Mouse (Mus musculus) lung, adult 2 months (tissue): Measurements from ENCODE around the gene Rfx3. TPM values are rescaled to one million over a fixed set of nuclear protein-coding genes. Genes with fewer than 3 reads are reported as not detected.

Source experiments
- DNase-seq: peaks from one replicate; pipeline ENCODE4 v3.0.0; 2022
- H3K4me1 ChIP-seq: fragments of 200-500 bp; 2 replicates; pipeline ENCODE4 v1.6.1; 2011; ENCODE audit warnings: low read length; ENCODE audit not compliant: control insufficient read depth, insufficient read depth
- H3K4me3 ChIP-seq: fragments of 200-500 bp; replicated peaks from 2 replicates; pipeline ENCODE3; 2011; ENCODE audit warnings: low read depth, mild to moderate bottlenecking, control low read depth, low read length; ENCODE audit errors: extremely low read depth
- CTCF ChIP-seq: fragments of 200-500 bp; IDR thresholded peaks from 2 replicates; pipeline ENCODE4 v1.5.1; 2011; ENCODE audit warnings: mild to moderate bottlenecking, low read length, control low read depth; ENCODE audit not compliant: insufficient read depth
- POLR2A ChIP-seq: fragments of 200-500 bp; IDR thresholded peaks from 2 replicates; pipeline ENCODE4 v1.6.1; 2011; ENCODE audit warnings: low read depth, mild to moderate bottlenecking, control low read depth, low read length, borderline replicate concordance; ENCODE audit errors: extremely low read depth
- WGBS: fragments of 180-500 bp; shearing (Covaris S2); methylation state at CpG from one replicate; pipeline ENCODE4 v1.1.7; 2018; 5-methylcytosine and 5-hydroxymethylcytosine counted together
- polyA plus RNA-seq: library from polyadenylated mRNA; depleted of rRNA; stranded (reverse); fragments of >200 nt; gene quantifications from 2 replicates; pipeline ENCODE4 v1.2.3, GENCODE M21; 2012

Rfx3 gene
- polyA plus RNA-seq, 1 experiment = 2.8 TPM

GRCm38 (mm10) chr19:28003474-28003873 is 7.5 kb downstream of the Rfx3 start:
- DNase-seq = no peak
- Histone ChIP-seq H3K4me1 (no peaks in the 10 kb centered on the region), H3K4me3 (no peak overlapping the region)
- TF ChIP-seq CTCF (no peak), POLR2A (no peak)
- 63% methylated on average over 1 of the region's 1 CpGs for whole genome bisulfite sequencing

GRCm38 (mm10) chr19:28002708-28003107 is 8.3 kb downstream of the Rfx3 start:
- DNase-seq = no peak
- no peak for TF ChIP-seq CTCF
- TF ChIP-seq POLR2A = no peak
- 55% methylated on average over 3 of the region's 3 CpGs for WGBS
- no peaks in the 10 kb centered on the region for H3K4me1 ChIP-seq
- H3K4me3 ChIP-seq = no peak overlapping the region

GRCm38 (mm10) chr19:27992800-27993199 is 18.2 kb downstream of the Rfx3 start:
- WGBS = 86% methylated on average over 7 of the region's 7 CpGs
- no peak overlapping the region for H3K4me3 ChIP-seq
- TF ChIP-seq POLR2A = no peak
- no peak for TF ChIP-seq CTCF
- no peaks in the 10 kb centered on the region for H3K4me1 ChIP-seq
- DNase-seq = no peak

DNA sequence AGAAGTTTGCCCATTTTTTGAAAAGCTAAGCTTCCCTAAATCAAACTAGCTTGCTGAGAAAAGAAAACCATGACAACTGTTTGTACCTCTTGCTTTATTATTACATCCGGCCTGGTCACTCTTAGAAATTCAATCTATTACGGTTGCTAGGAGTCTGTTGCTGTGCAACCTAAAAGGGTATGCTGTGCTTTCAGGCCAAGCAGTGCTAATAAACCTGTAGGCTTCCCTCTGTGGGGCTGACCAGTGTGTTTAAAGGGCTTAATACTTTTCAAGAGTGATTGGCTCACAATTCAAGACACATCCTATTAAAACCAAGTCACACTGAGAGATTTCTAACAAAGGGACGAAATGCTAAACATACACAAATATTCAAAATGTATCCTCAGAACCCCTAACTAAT is 22.2 kb downstream of the Rfx3 start:
- Histone ChIP-seq H3K4me3 (no peak overlapping the region), H3K4me1 (no peaks in the 10 kb centered on the region)
- 77% methylated on average over 3 of the region's 3 CpGs for WGBS
- TF ChIP-seq POLR2A (no peak), CTCF (no peak)
- DNase-seq = no peak

DNA sequence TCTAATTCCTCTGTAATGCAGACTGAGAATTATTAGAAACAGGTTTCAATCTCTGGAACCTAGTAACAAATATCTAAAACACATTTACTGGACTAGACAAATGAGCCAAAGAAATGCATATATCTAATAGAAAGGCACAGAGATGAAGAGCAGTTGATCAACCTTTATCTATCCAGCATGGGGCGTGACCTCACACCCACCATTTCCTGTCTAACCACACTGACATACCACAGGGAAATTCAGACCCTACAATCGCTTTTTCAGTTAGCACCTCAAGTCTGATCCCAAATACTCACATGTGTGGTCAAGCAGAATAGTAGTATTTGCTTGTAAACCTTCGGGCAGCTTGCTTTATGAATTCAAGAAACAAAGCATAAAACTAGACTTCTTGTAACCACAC is 43.4 kb downstream of the Rfx3 start:
- 78% methylated on average over 3 of the region's 3 CpGs for WGBS
- no peaks in the 10 kb centered on the region for H3K4me1 ChIP-seq
- no peak for DNase-seq
- H3K4me3 ChIP-seq = no peak overlapping the region
- TF ChIP-seq CTCF = no peak
- TF ChIP-seq POLR2A = no peak

DNA sequence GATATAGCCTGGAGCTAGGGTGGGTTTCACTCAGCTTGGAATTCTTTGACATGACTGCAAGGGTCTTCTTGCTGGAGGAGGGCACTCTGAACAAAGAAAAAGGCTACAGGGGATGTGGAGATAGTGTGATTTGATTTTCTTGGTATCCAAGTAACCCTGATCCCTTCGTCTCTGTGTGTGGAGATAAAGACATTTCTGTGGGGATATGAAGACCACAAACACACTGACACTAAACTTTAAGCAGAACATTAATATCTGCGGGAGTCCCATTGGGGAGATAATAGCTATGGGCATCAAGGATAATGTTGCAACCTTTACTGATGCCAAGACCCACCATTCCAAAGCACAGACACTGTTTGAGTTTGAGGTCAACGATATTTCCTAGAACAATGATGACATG is 49.7 kb downstream of the Rfx3 start:
- Histone ChIP-seq H3K4me1 (no peaks in the 10 kb centered on the region), H3K4me3 (no peak overlapping the region)
- TF ChIP-seq POLR2A (no peak), CTCF (no peak)
- DNase-seq = no peak
- 91% methylated on average over 3 of the region's 3 CpGs for WGBS

- WGBS = 54% methylated on average over 3 of the region's 3 CpGs
Observed at GRCm38 (mm10) chr19:27935453-27935852, 75.5 kb downstream of the Rfx3 start.

DNA sequence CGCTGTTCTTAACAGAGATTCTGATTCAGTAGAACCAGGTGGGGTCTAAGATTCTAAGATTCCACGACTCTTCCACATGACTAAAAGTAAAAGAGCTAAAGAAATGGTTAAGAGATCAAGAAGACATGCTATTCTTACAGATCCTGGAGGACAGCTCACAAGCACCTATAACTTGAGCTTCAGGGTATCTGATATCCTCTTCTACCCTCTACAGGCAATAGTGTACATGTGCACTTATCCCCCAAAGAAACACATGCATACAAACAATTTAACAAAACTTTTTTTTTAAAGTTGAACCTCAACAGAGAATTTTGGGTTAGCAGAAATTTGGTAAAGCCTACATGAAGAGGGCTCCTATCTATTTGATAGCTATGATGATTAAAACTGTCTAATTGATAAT is 79.8 kb downstream of the Rfx3 start:
- 97% methylated on average over 2 of the region's 2 CpGs for WGBS
- H3K4me3 ChIP-seq = no peak overlapping the region
- TF ChIP-seq CTCF (no peak), POLR2A (no peak)
- DNase-seq = no peak
- no peaks in the 10 kb centered on the region for H3K4me1 ChIP-seq

More at GRCm38 (mm10) chr19:27935453-27935852, 75.5 kb downstream of the Rfx3 start:
- TF ChIP-seq POLR2A = no peak
- no peaks in the 10 kb centered on the region for H3K4me1 ChIP-seq
- no peak overlapping the region for H3K4me3 ChIP-seq
- no peak for DNase-seq

GRCm38 (mm10) chr19:27926378-27926777 is 84.6 kb downstream of the Rfx3 start:
- Histone ChIP-seq H3K4me1 (no peaks in the 10 kb centered on the region), H3K4me3 (no peak overlapping the region)
- WGBS = 73% methylated on average over 3 of the region's 3 CpGs
- no peak for TF ChIP-seq POLR2A
- no peak for TF ChIP-seq CTCF
- no peak for DNase-seq

GRCm38 (mm10) chr19:27919040-27919439 is 91.9 kb downstream of the Rfx3 start:
- DNase-seq = no peak
- H3K4me1 ChIP-seq = no peaks in the 10 kb centered on the region
- H3K4me3 ChIP-seq = no peak overlapping the region
- WGBS = 48% methylated on average over 2 of the region's 2 CpGs
- TF ChIP-seq CTCF (no peak), POLR2A (no peak)

- Histone ChIP-seq H3K4me3 (no peak overlapping the region), H3K4me1 (no peaks in the 10 kb centered on the region)
- 65% methylated on average over 2 of the region's 2 CpGs for WGBS
- DNase-seq = no peak
- TF ChIP-seq POLR2A (no peak), CTCF (no peak)
Observed at GRCm38 (mm10) chr19:27916446-27916845, 94.5 kb downstream of the Rfx3 start.

DNA sequence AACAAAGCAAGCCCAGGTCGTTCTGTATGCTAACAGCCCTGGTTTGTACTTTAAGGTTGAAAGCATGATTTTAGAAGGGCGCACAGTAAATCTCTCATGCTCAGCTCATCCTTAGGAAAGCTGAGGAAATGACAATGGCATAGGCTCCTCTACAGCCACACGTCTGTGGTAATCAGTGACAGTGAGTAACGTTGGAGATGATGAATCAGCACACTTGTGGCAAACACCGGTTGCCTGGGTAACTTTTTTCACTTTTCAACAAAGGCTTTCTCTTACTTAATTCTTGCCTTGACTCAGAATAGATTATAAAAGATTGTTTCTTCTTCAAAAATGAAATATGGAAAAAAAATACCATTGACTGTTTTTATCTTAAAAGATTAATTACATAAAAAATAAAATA is 104.0 kb downstream of the Rfx3 start:
- no peaks in the 10 kb centered on the region for H3K4me1 ChIP-seq
- no peak for DNase-seq
- 42% methylated on average over 5 of the region's 5 CpGs for WGBS
- TF ChIP-seq POLR2A = no peak
- no peak for TF ChIP-seq CTCF
- no peak overlapping the region for H3K4me3 ChIP-seq
